Mouse (Mus musculus) small intestine, adult 2 months (tissue): ENCODE measurements around the gene Tarbp1. TPM values are rescaled to one million over a fixed set of nuclear protein-coding genes. Genes with fewer than 3 reads are reported as not detected.
"Not testable (repeated sequence)": the region's sequence is repeated elsewhere in the genome, so short reads cannot be mapped to it uniquely, and the experiment has no call there.

Experiments
- H3K27ac ChIP-seq: fragments of 200-500 bp; 2 replicates; pipeline ENCODE4 v1.5.1; 2012; ENCODE audit warnings: low read depth, low read length, control low read depth, inconsistent platforms; ENCODE audit not compliant: insufficient read depth
- H3K27me3 ChIP-seq: fragments of 200-500 bp; 2 replicates; pipeline ENCODE4 v1.6.1; 2012; ENCODE audit warnings: mild to moderate bottlenecking, moderate library complexity, low read length, inconsistent platforms; ENCODE audit not compliant: control insufficient read depth, insufficient read depth
- H3K36me3 ChIP-seq: fragments of 200-500 bp; 2 replicates; pipeline ENCODE4 v1.6.1; 2012; ENCODE audit warnings: mild to moderate bottlenecking, low read length, control low read depth, inconsistent platforms; ENCODE audit not compliant: control insufficient read depth, insufficient read depth
- H3K4me1 ChIP-seq: fragments of 200-500 bp; 2 replicates; pipeline ENCODE4 v1.6.1; 2012; ENCODE audit warnings: low read length, inconsistent platforms, mixed read lengths; ENCODE audit not compliant: control insufficient read depth, insufficient read depth, insufficient read length
- H3K4me3 ChIP-seq: fragments of 200-500 bp; 2 replicates; pipeline ENCODE4 v1.5.1; 2012; ENCODE audit warnings: low read depth, mild to moderate bottlenecking, control low read depth, inconsistent platforms, low read length, moderate library complexity
- CTCF ChIP-seq: fragments of 200-500 bp; IDR thresholded peaks from 2 replicates; pipeline ENCODE4 v1.5.1; 2012; ENCODE audit warnings: low read depth, mild to moderate bottlenecking, control low read depth, inconsistent platforms, low read length, moderate library complexity, mixed read lengths; ENCODE audit not compliant: insufficient replicate concordance, insufficient read length; ENCODE audit errors: extremely low read depth
- POLR2A ChIP-seq: fragments of 200-500 bp; IDR thresholded peaks from 2 replicates; pipeline ENCODE4 v1.6.1; 2012; ENCODE audit warnings: low read depth, mild to moderate bottlenecking, control low read depth, inconsistent platforms, low read length, moderate library complexity
- whole genome bisulfite sequencing: fragments of 180-500 bp; shearing (Covaris S2); methylation state at CpG from one replicate; pipeline ENCODE4 v1.1.7; 2018; 5-methylcytosine and 5-hydroxymethylcytosine counted together
- polyA plus RNA-seq: library from polyadenylated mRNA; depleted of rRNA; stranded (reverse); fragments of >200 nt; gene quantifications from 2 replicates; pipeline ENCODE4 v1.2.3, GENCODE M21; 2012

Gene Tarbp1
- polyA plus RNA-seq, 1 experiment = 1.3 TPM

- 51% methylated on average over 8 of the region's 8 CpGs for WGBS
- H3K27me3 ChIP-seq = no peaks in the 10 kb centered on the region
- H3K4me3 ChIP-seq = no peak overlapping the region
- H3K36me3 ChIP-seq = no peaks in the 10 kb centered on the region
- TF ChIP-seq CTCF (peak; percentile 28; the same call in 1 of the 2 replicates), POLR2A (no peak)
- no peak overlapping the region for H3K27ac ChIP-seq
- no peaks in the 10 kb centered on the region for H3K4me1 ChIP-seq
Observed at GRCm38 (mm10) chr8:126481494-126482347, 6.9 kb upstream of the Tarbp1 start.

- H3K4me3 ChIP-seq = no peak overlapping the region
- no peaks in the 10 kb centered on the region for H3K4me1 ChIP-seq
- no peaks in the 10 kb centered on the region for H3K27me3 ChIP-seq
- no peak overlapping the region for H3K27ac ChIP-seq
- TF ChIP-seq CTCF (no peak), POLR2A (no peak)
- WGBS = 90% methylated on average over 2 of the region's 2 CpGs
- no peaks in the 10 kb centered on the region for H3K36me3 ChIP-seq
Observed at GRCm38 (mm10) chr8:126480366-126480765, 5.5 kb upstream of the Tarbp1 start.

- WGBS = 12% methylated on average over 3 of the region's 3 CpGs
- Histone ChIP-seq H3K36me3 (no peaks in the 10 kb centered on the region), H3K4me1 (peaks cover under 1% of the 10 kb centered on the region; the same call in 1 of the 2 replicates), H3K27ac (no peak overlapping the region), H3K27me3 (no peaks in the 10 kb centered on the region), H3K4me3 (no peak overlapping the region)
- TF ChIP-seq CTCF (no peak), POLR2A (no peak)
Observed at GRCm38 (mm10) chr8:126478714-126479113, 3.8 kb upstream of the Tarbp1 start.

DNA sequence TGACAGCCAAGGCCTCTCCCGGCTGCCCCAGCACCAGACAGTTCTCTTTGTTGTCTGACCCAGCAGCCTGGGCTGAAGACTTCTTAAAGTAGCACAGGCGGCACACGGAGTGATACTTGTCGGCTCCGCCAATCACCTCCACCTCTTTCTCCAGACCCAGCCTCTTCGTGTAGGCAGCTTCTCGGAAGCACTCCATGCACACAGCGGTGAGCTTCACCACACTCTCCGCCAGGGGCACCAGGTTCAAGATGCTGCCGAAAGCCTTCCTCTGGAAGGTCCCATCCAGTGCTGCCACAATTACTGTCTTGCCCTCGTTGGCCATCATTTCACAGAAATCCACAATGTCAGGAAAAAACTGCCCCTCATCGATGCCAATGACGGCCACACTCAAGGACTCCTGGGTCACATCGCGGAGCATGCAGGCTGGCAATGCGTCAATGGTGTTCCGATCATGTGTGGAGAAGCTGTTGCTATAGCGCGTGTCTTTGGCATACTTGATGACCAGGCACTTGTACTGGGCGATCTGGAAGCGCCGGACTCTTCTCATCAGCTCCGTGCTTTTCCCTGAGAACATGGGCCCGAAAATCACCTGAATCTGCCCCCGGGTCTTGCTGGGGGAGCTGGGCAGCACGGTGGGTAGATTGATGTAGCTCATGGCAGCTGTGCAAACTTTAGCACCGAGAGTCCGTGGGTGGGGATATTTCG is 1.4 kb upstream of the Tarbp1 start:
- not testable (repeated sequence) for H3K4me3 ChIP-seq, H3K4me1 ChIP-seq, H3K27ac ChIP-seq, H3K27me3 ChIP-seq, H3K36me3 ChIP-seq
- 76% methylated on average over 29 of the region's 29 CpGs for WGBS

DNA sequence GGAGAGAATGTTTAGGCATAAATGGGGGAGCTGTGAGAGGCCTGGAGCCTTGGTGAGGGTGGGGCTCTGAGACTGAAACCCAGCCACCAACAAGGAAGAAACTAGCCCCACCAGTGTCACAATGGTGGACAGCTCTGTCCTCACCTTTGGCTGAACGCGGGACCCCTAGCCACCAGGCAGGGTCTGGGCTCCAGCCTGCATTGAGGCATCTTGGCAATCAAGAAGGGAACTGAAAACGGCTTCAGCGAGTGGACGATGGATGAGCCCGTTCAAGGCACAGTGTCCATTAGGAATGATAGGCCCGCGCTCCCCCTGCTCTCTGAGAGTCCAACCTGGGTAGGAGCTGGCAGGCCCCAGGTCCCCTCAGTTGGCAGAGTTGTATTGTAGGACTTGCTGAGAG is 873 bp upstream of the Tarbp1 start:
- not testable (repeated sequence) for H3K4me1 ChIP-seq, H3K36me3 ChIP-seq, H3K27ac ChIP-seq, H3K27me3 ChIP-seq, H3K4me3 ChIP-seq
- 86% methylated on average over 8 of the region's 8 CpGs for whole genome bisulfite sequencing

GRCm38 (mm10) chr8:126473802-126474298 is 1.0 kb downstream of the Tarbp1 start:
- Histone ChIP-seq H3K36me3 (peaks cover 7% of the 10 kb centered on the region), H3K4me3 (peak overlapping the region; percentile 89), H3K27ac (no peak overlapping the region), H3K4me1 (peaks cover 4% of the 10 kb centered on the region; the same call in 1 of the 2 replicates), H3K27me3 (no peaks in the 10 kb centered on the region)
- TF ChIP-seq POLR2A = no peak
- 6% methylated on average over 16 of the region's 16 CpGs for WGBS

GRCm38 (mm10) chr8:126464071-126464470 is 10.8 kb downstream of the Tarbp1 start:
- TF ChIP-seq POLR2A = no peak
- TF ChIP-seq CTCF = no peak
- Histone ChIP-seq H3K27ac (no peak overlapping the region), H3K36me3 (peaks cover 21% of the 10 kb centered on the region), H3K4me1 (no peaks in the 10 kb centered on the region), H3K27me3 (no peaks in the 10 kb centered on the region), H3K4me3 (no peak overlapping the region)
- WGBS = 59% methylated on average over 7 of the region's 7 CpGs
